Comparison of ENCODE assay signal across 22 mouse cellular contexts in genomic region chr5:5423723-5424171, GRCm38 (mm10). TPM values are rescaled to one million over a fixed set of nuclear protein-coding genes. Genes with fewer than 3 reads are reported as not detected.
DNase-seq lines count a peak whose midpoint lies in the region; ATAC-seq lines count a peak whose summit lies in the region.
"Had no signal": no experiment of that assay in that cellular context is flagged by ENCODE, and none has a peak within 500 bp of the region (broad histone marks: within the 10 kb centered on the region; RNA-seq: fewer than 3 reads in every experiment).

No protein-coding gene starts in this region.

- H3K4me1 ChIP-seq in heart, embryonic 14.5 days (ENCODE audit: control insufficient read depth in 2 of 2, insufficient read depth in 2 of 2, low read length in 2 of 2), result peaks cover 6 to 11% of the 10 kb centered on the region in 2 experiments; a peak in 3 of 4 replicates
- H3K4me1 ChIP-seq in heart, embryonic 11.5 days (ENCODE audit: control insufficient read depth, insufficient read depth, low read length), result no peaks in the 10 kb centered on the region
- H3K4me1 ChIP-seq: embryonic facial prominence, embryonic 13.5 days; forebrain, embryonic 12.5 days; liver, embryonic 15.5 days had no signal

- no peak for ATAC-seq in heart, embryonic 14.5 days (ENCODE audit: insufficient number of reproducible peaks, insufficient read depth, low FRiP score, low read depth)
- no peak for ATAC-seq in heart, embryonic 11.5 days (replicated peaks; ENCODE audit: insufficient number of reproducible peaks, low FRiP score, low TSS enrichment)

- peak overlapping the region in 1 of 2 experiments; percentile 20; a peak in 1 of 4 replicates for H3K27ac ChIP-seq in heart, embryonic 14.5 days (replicated peaks in 1 of 2; ENCODE audit: control insufficient read depth in 1 of 2, insufficient read depth in 1 of 2, low read depth in 2 of 2, low read length in 2 of 2)
- H3K27ac ChIP-seq in heart, embryonic 11.5 days (ENCODE audit: low read depth, low read length), result no peak overlapping the region
- H3K27ac ChIP-seq: embryonic facial prominence, embryonic 13.5 days; forebrain, embryonic 12.5 days; heart, adult 2 months; hindbrain, embryonic 14.5 days; liver, embryonic 15.5 days had no signal

- no peaks in the 10 kb centered on the region for H3K27me3 ChIP-seq in heart, embryonic 14.5 days (ENCODE audit: control insufficient read depth, insufficient read depth, low read length)
- no peaks in the 10 kb centered on the region for H3K27me3 ChIP-seq in heart, embryonic 11.5 days (ENCODE audit: control insufficient read depth, insufficient read depth, low read length)
- H3K27me3 ChIP-seq: embryonic facial prominence, embryonic 13.5 days; forebrain, embryonic 12.5 days; liver, embryonic 15.5 days had no signal

- 33% methylated on average over 6 of the region's 6 CpGs for WGBS in heart, embryonic 14.5 days
- 56% methylated on average over 6 of the region's 6 CpGs for WGBS in heart, embryonic 11.5 days (ENCODE audit: insufficient replicate concordance)

- no peak overlapping the region for H3K9ac ChIP-seq in heart, embryonic 14.5 days (ENCODE audit: low read length)
- no peak overlapping the region for H3K9ac ChIP-seq in heart, embryonic 11.5 days (ENCODE audit: low read depth, low read length)
- H3K9ac ChIP-seq: embryonic facial prominence, embryonic 13.5 days; forebrain, embryonic 12.5 days; hindbrain, embryonic 14.5 days; liver, embryonic 15.5 days had no signal

- intact Hi-C loops in left cerebral cortex, postnatal 14 days (cut with DNase I), result no loop called here

- DNase-seq in 3134 (ENCODE audit: extremely low read depth, insufficient read length, low spot score) (peak; percentile 21), NIH3T3 (ENCODE audit: low read depth) (peak; percentile 56)
- DNase-seq in mesoderm, embryonic 11.5 days (ENCODE audit: low read depth, low spot score), result peak; percentile 27
- DNase-seq in urinary bladder, postnatal 25 days (ENCODE audit: low spot score), result no peak
- DNase-seq in left cerebral cortex, postnatal 14 days (ENCODE audit: low spot score in 2 of 2), result no peak
- DNase-seq: adrenal gland, postnatal 10 days; cerebellum, adult 9-10 months; heart, adult 2 months; kidney, adult 2 months; lung, postnatal 4 days; midbrain, embryonic 14.5 days; thymus, postnatal 4 days had no signal

- no peaks in the 10 kb centered on the region for H3K36me3 ChIP-seq in heart, embryonic 14.5 days (ENCODE audit: control insufficient read depth, insufficient read depth, low read length)
- no peaks in the 10 kb centered on the region for H3K36me3 ChIP-seq in heart, embryonic 11.5 days (ENCODE audit: control insufficient read depth, insufficient read depth, low read length)
- H3K36me3 ChIP-seq: embryonic facial prominence, embryonic 13.5 days; forebrain, embryonic 12.5 days; liver, embryonic 15.5 days had no signal

- H3K4me2 ChIP-seq in heart, embryonic 14.5 days (ENCODE audit: low read length), result peak overlapping the region; percentile 32
- H3K4me2 ChIP-seq in heart, embryonic 11.5 days, result no peak overlapping the region
- H3K4me2 ChIP-seq: embryonic facial prominence, embryonic 13.5 days; forebrain, embryonic 12.5 days; hindbrain, embryonic 14.5 days; liver, embryonic 15.5 days had no signal

- no peak overlapping the region for H3K4me3 ChIP-seq in heart, embryonic 14.5 days (ENCODE audit: control insufficient read depth in 1 of 2, insufficient read depth in 1 of 2, low read depth in 1 of 2, low read length in 2 of 2)
- H3K4me3 ChIP-seq in heart, embryonic 11.5 days (ENCODE audit: low read depth, low read length), result no peak overlapping the region
- H3K4me3 ChIP-seq: embryonic facial prominence, embryonic 13.5 days; forebrain, embryonic 12.5 days; heart, adult 2 months; liver, embryonic 15.5 days had no signal

- 0 out of 2 replicates have a peak, but pooled peaks cover 3% of the 10 kb centered on the region for H3K9me3 ChIP-seq in heart, embryonic 14.5 days (ENCODE audit: control insufficient read depth, low read length)
- 0 out of 2 replicates have a peak, but pooled peaks cover 2% of the 10 kb centered on the region for H3K9me3 ChIP-seq in heart, embryonic 11.5 days (replicated peaks; ENCODE audit: control insufficient read depth, low read length)
- H3K9me3 ChIP-seq: embryonic facial prominence, embryonic 13.5 days; forebrain, embryonic 12.5 days; liver, embryonic 15.5 days had no signal

RNA-seq across cellular contexts. Expression of gene Cdk14, which starts 3.6 kb away (rescaled TPM):
- polyA plus RNA-seq in heart, embryonic 14.5 days (2014; fragmentation: Nextera tagmentation; extraction: Ambion mirVana), result 21.8 and 25.3 TPM in 2 replicates
- polyA plus RNA-seq in heart, embryonic 11.5 days (2014; fragmentation: Nextera tagmentation; extraction: Ambion mirVana), result 20.1 and 22.7 TPM in 2 replicates
- 100 to 1,000 TPM; 159 to 167 TPM for total RNA-seq in left cerebral cortex, postnatal 14 days (2021)
- total RNA-seq: MEL had no signal

RNA-seq across cellular contexts. Expression of gene 1700015F17Rik, which starts 55.2 kb away (rescaled TPM):
- not detected in 2 replicates for polyA plus RNA-seq in heart, embryonic 14.5 days (2014; fragmentation: Nextera tagmentation; extraction: Ambion mirVana)
- not detected in 2 replicates for polyA plus RNA-seq in heart, embryonic 11.5 days (2014; fragmentation: Nextera tagmentation; extraction: Ambion mirVana)
- total RNA-seq in left cerebral cortex, postnatal 14 days (2021), result 1 to 10 TPM in 1 of 2 experiments, not detected in 1; 1.2 TPM
- total RNA-seq: adrenal gland, postnatal 10 days; heart, adult 2 months; layer of hippocampus, postnatal 25 days; MEL had no signal
- polyA plus RNA-seq: embryonic facial prominence, embryonic 13.5 days; forebrain, embryonic 12.5 days; heart, adult 2 months; hindbrain, embryonic 14.5 days; kidney, adult 2 months; limb, embryonic 11.5 days; liver, embryonic 15.5 days; midbrain, embryonic 14.5 days; spleen, adult 2 months had no signal

Comparison
In these comparisons a context has a peak if more than half of its experiments do, and no peak if none do; other contexts are left out.
1. DNase-seq: peak in 3134 (single experiment), NIH3T3 (single experiment) and mesoderm, embryonic 11.5 days (single experiment); none in urinary bladder, postnatal 25 days (single experiment) and left cerebral cortex, postnatal 14 days (0 of 2).